Mouse (Mus musculus): Measurements from ENCODE around the gene Nab2.

Nab2 gene

DNA sequence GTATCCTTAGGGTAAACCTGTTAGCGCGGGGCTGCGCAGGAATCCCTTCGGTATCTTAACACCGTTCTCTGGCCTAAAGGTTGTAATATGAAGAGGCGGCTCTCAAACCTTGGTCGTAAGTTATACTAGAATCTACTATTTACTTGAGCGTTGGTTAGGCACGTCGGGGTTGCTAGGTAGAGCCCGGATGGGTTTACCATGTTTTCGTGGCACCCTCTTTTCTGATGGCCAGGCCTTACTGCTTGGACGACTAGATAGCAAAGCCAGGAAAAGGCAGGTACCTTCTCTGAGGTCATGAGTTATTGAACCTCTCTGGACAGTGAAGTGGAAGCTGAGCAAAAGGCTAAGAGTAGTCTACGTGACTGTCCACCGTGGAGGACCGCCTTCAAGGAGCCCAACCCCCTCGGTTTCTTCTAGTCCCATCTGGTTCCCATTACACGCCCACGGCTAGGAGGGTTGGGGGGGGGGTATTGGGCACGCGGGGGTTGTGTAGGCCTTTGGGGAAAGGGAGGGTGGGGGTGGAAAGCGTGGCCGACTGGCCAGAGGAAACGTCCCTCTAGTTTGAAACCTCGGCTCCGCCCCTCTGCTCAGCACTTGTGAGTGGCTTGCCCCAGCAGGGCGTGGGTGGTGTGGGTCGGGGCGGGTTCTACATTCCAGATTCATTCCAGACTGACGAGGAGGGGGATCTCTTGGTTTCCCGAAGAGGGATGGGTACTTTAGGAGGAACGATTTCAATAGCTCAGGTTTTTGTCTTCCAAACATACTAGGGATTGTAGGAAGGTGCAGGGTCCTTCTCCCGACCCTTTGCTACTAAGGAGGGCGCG, 887 bp downstream of the Nab2 start:
- Histone ChIP-seq H3K27me3 (ENCODE audit: insufficient read depth, low read length) (peaks cover 35% of the 10 kb centered on the region), H3K4me1 (replicated peaks; ENCODE audit: low read depth, low read length) (peaks cover 78% of the 10 kb centered on the region), H3K36me3 (ENCODE audit: insufficient read depth, low read length) (peaks cover 22% of the 10 kb centered on the region), H3K4me3 (replicated peaks; ENCODE audit: low read length) (peak overlapping the region; percentile 88), H3K9me3 (ENCODE audit: low read length) (no peaks in the 10 kb centered on the region; the same call in 1 of the 2 replicates)
- TF ChIP-seq POU5F1 (IDR thresholded peaks at IDR 0.05; ENCODE audit: borderline replicate concordance, low read length), result no peak
- no peak for TF ChIP-seq CTCF (conservative IDR thresholded peaks at IDR 0.05; ENCODE audit: low read length)
- no peak for TF ChIP-seq NANOG (IDR thresholded peaks at IDR 0.05; ENCODE audit: borderline replicate concordance, low read length)

DNA sequence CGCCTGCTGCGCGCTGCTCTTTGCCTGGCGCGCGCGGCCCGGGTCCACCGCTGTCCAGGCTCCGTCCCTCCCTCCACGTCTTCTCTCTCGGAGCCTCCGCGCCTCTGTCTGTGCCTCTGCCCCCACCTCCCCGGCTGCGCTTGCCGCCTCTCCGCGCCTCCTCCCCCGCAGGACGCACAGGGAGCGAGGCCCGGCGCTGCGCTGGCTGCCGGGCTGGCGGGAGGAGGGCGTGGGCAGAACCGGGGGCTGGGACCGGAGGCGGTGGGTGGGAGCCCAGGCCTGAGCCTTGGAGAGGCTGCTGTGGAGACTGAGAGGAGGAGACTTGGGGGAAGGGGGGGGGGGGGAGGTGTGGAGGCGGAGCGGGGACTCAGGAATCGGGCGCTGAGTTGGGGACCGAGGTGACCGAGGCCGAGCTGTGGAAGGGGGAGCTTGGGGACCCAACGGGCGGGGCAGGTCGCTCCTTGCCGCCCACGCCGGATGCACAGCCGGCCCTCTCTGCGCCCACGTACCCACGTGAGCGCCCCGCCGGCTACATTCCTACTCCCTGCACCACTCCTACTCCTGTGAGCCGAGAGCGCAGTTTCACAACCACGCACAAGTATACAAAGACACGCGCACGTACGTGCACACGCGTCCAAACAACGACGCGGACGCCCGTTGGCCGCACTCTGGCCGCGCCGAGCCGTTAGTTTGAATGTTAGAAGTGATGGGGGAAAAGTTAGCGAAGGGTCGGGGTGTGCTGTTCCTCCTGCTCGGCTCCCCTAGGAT, 1.7 kb downstream of the Nab2 start, which contains the start of gene Nemp1:
TSS of gene Nemp1 (plus strand) at position 401 of the 768 bp plus-strand sequence.
- TF ChIP-seq POU5F1 (IDR thresholded peaks at IDR 0.05; ENCODE audit: borderline replicate concordance, low read length) (no peak), CTCF (conservative IDR thresholded peaks at IDR 0.05; ENCODE audit: low read length) (no peak), NANOG (IDR thresholded peaks at IDR 0.05; ENCODE audit: borderline replicate concordance, low read length) (no peak)
- H3K4me1 ChIP-seq (replicated peaks; ENCODE audit: low read depth, low read length), result peaks cover 85% of the 10 kb centered on the region
- peaks cover 22% of the 10 kb centered on the region for H3K36me3 ChIP-seq (ENCODE audit: insufficient read depth, low read length)
- no peaks in the 10 kb centered on the region; the same call in 1 of the 2 replicates for H3K9me3 ChIP-seq (ENCODE audit: low read length)
- peak within 1 kb of the TSS; percentile 88 for H3K4me3 ChIP-seq (replicated peaks; ENCODE audit: low read length)
- peaks cover 35% of the 10 kb centered on the region for H3K27me3 ChIP-seq (ENCODE audit: insufficient read depth, low read length)

DNA sequence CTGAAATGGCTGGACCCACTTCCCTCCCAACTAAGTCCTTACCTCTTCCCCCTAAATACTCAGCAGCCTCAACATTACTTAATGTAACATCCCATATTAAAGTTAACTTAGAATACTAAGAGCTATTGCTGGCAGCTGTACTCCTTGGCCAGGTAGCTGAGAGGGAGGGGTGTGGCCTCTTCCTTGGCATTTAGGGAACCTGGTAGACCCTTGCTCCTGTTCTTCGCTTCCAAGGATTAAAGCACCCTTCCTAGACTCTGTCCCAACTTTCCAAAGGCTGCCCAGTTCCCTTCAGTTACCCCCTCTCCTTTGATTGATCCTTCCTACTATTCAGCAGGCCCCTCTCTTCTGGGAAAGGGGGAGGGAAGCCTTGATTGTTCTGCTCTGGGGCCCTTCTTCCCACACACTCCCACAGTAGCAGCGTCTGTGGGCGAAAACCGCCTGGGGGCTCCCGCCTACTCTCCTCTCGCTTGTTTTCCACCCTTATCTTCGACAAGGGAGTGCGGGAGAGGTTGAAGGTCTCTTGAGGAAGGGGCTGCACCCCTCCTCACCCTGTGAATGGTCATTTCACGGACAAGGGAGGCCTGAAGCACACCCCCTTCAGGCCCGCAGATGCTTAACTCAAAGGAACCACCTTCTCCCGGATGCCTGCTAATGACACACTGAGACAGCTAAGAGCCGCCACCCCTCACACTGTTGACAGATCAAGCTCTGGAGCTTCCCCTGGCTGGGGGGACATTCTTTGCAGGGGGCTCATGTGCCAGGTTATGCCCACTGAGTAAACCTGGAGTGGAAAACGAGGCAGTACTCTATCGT, 2.8 kb downstream of the Nab2 start:
- Histone ChIP-seq H3K36me3 (ENCODE audit: insufficient read depth, low read length) (peaks cover 33% of the 10 kb centered on the region), H3K9me3 (ENCODE audit: low read length) (no peaks in the 10 kb centered on the region), H3K4me1 (replicated peaks; ENCODE audit: low read depth, low read length) (peaks cover 91% of the 10 kb centered on the region), H3K4me3 (replicated peaks; ENCODE audit: low read length) (peak overlapping the region; percentile 88), H3K27me3 (ENCODE audit: insufficient read depth, low read length) (peaks cover 35% of the 10 kb centered on the region)
- TF ChIP-seq NANOG (IDR thresholded peaks at IDR 0.05; ENCODE audit: borderline replicate concordance, low read length), result no peak
- no peak for TF ChIP-seq CTCF (conservative IDR thresholded peaks at IDR 0.05; ENCODE audit: low read length)
- no peak for TF ChIP-seq POU5F1 (IDR thresholded peaks at IDR 0.05; ENCODE audit: borderline replicate concordance, low read length)

DNA sequence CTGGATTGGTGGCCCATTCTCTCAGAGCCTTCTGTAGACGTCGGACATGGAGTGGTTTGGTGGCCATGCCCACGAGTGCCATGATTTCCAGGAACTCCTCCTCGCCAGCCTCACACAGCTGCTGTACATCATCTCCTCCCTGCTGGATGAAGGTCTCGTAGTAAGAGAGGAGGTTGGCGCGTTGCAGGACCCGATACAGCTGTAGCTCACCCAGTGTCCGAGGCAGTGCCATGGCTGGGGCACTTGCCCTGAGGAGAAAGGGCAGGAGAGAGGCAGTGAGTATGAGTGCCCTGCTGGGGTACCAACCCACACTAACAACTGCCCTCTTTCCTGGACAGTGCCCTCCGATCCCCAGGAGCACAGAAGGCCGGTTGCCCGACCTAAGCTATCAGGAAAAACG, 3.5 kb downstream of the Nab2 start:
- TF ChIP-seq NANOG (IDR thresholded peaks at IDR 0.05; ENCODE audit: borderline replicate concordance, low read length) (no peak), POU5F1 (IDR thresholded peaks at IDR 0.05; ENCODE audit: borderline replicate concordance, low read length) (no peak), CTCF (conservative IDR thresholded peaks at IDR 0.05; ENCODE audit: low read length) (no peak)
- no peaks in the 10 kb centered on the region for H3K9me3 ChIP-seq (ENCODE audit: low read length)
- peaks cover 40% of the 10 kb centered on the region for H3K36me3 ChIP-seq (ENCODE audit: insufficient read depth, low read length)
- H3K27me3 ChIP-seq (ENCODE audit: insufficient read depth, low read length), result peaks cover 35% of the 10 kb centered on the region
- peak overlapping the region; percentile 88 for H3K4me3 ChIP-seq (replicated peaks; ENCODE audit: low read length)
- peaks cover 91% of the 10 kb centered on the region for H3K4me1 ChIP-seq (replicated peaks; ENCODE audit: low read depth, low read length)

DNA sequence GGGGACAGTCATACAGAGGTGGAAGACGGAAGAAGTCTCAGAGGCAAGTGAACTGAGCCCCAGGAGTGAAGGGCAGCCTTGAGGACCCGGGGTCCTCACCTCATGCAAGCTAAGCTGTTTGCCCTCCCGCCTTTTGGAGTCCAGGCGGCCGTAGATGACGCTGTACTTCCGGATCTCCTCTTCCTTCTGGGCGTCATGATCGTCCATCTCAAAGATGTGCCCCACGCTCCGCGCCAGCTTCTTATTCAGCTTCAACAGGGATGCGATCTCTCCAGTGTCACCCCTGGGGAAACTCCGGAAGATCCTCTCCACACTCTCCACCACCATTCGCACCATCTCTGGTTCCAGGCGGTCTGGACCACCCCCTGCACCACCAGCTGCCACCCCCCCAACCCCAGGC, 4.2 kb downstream of the Nab2 start:
- peak overlapping the region; percentile 88 for H3K4me3 ChIP-seq (replicated peaks; ENCODE audit: low read length)
- no peak for TF ChIP-seq CTCF (conservative IDR thresholded peaks at IDR 0.05; ENCODE audit: low read length)
- no peak for TF ChIP-seq NANOG (IDR thresholded peaks at IDR 0.05; ENCODE audit: borderline replicate concordance, low read length)
- TF ChIP-seq POU5F1 (IDR thresholded peaks at IDR 0.05; ENCODE audit: borderline replicate concordance, low read length), result no peak
- H3K27me3 ChIP-seq (ENCODE audit: insufficient read depth, low read length), result peaks cover 35% of the 10 kb centered on the region
- H3K9me3 ChIP-seq (ENCODE audit: low read length), result no peaks in the 10 kb centered on the region
- peaks cover 91% of the 10 kb centered on the region for H3K4me1 ChIP-seq (replicated peaks; ENCODE audit: low read depth, low read length)
- H3K36me3 ChIP-seq (ENCODE audit: insufficient read depth, low read length), result peaks cover 47% of the 10 kb centered on the region

DNA sequence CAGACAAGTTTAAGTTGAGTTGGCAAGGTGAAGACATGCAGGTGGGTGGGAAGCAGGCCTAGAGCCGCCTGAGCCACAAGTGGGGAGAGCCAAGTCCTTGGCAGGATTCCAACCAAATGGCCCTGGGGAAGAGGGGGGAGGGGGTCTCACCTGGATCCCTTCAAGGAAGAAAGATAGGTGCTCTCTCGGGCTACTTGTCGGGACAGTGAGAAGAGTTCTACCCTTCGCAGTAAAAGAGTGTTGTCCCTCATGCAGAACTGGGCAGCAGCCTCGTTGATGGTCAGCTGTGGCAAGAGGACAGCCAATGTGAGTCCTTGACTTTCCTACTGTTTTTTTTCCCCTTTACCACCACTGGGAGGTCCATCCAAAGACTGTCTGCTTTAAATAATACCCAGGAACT, 4.8 kb downstream of the Nab2 start:
- H3K27me3 ChIP-seq (ENCODE audit: insufficient read depth, low read length), result peaks cover 35% of the 10 kb centered on the region
- TF ChIP-seq CTCF (conservative IDR thresholded peaks at IDR 0.05; ENCODE audit: low read length), result no peak
- TF ChIP-seq NANOG (IDR thresholded peaks at IDR 0.05; ENCODE audit: borderline replicate concordance, low read length), result no peak
- TF ChIP-seq POU5F1 (IDR thresholded peaks at IDR 0.05; ENCODE audit: borderline replicate concordance, low read length), result no peak
- H3K4me3 ChIP-seq (replicated peaks; ENCODE audit: low read length), result peak overlapping the region; percentile 88
- H3K36me3 ChIP-seq (ENCODE audit: insufficient read depth, low read length), result peaks cover 48% of the 10 kb centered on the region
- no peaks in the 10 kb centered on the region for H3K9me3 ChIP-seq (ENCODE audit: low read length)
- peaks cover 91% of the 10 kb centered on the region for H3K4me1 ChIP-seq (replicated peaks; ENCODE audit: low read depth, low read length)

DNA sequence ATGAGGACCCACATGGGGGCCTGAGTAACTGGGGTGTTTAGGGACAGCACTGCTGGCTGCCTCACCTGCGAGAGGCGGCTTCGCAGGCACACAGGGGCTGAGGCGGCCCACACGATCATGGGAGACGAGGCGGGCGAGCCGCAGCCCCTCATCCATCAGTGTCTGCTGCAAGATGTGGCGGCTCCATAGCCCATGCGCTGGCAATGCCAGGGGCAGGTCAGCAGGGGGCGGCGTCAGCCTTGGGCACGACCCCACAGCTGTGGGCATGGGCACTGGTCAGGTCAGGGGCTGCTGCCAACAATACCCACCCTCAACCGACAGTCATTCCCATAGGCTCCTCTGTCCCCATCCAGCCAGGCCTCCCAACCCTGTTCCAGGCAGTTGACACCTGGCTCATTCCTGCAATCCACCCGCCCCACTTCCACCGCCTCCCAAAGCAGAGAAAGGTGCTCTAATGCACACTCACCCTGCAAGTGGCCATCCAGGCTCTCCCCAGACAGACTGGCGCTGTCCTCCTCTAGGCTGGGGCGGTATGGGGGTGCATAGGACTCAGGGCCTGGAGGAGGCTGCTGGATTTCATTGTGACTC, 5.6 kb downstream of the Nab2 start:
- TF ChIP-seq CTCF (conservative IDR thresholded peaks at IDR 0.05; ENCODE audit: low read length) (peak; percentile 15; the same call in 1 of the 2 replicates), NANOG (IDR thresholded peaks at IDR 0.05; ENCODE audit: borderline replicate concordance, low read length) (no peak), POU5F1 (IDR thresholded peaks at IDR 0.05; ENCODE audit: borderline replicate concordance, low read length) (no peak)
- Histone ChIP-seq H3K36me3 (ENCODE audit: insufficient read depth, low read length) (peaks cover 48% of the 10 kb centered on the region), H3K4me3 (replicated peaks; ENCODE audit: low read length) (peak overlapping the region; percentile 65), H3K4me1 (replicated peaks; ENCODE audit: low read depth, low read length) (peaks cover 91% of the 10 kb centered on the region), H3K27me3 (ENCODE audit: insufficient read depth, low read length) (peaks cover 35% of the 10 kb centered on the region), H3K9me3 (ENCODE audit: low read length) (no peaks in the 10 kb centered on the region)
